In genomic region chr7:127181724-127182123, GRCm38 (mm10) we compare ENCODE assay signal across 4 mouse cellular contexts. TPM values are rescaled to one million over a fixed set of nuclear protein-coding genes. Genes with fewer than 3 reads are reported as not detected.
"Had no signal": no experiment of that assay in that cellular context is flagged by ENCODE, and none has a peak within 500 bp of the region (broad histone marks: within the 10 kb centered on the region; RNA-seq: fewer than 3 reads in every experiment).

No protein-coding gene starts in this region.

RNA-seq across cellular contexts. Expression of gene Spn, which starts 44.1 kb away (rescaled TPM):
- polyA plus RNA-seq: lung, embryonic 14.5 days; midbrain, embryonic 14.5 days; midbrain, postnatal 0 days; neural tube, embryonic 14.5 days had no signal
